ENCODE assay signal across 15 mouse cellular contexts in genomic region chr15:26958980-26959379, GRCm38 (mm10).
"Had no signal": no experiment of that assay in that cellular context is flagged by ENCODE, and none has a peak within 500 bp of the region (broad histone marks: within the 10 kb centered on the region; RNA-seq: fewer than 3 reads in every experiment).

No protein-coding gene starts in this region.

- H3K27me3 ChIP-seq: neural tube, embryonic 12.5 days; neural tube, embryonic 13.5 days; neural tube, embryonic 15.5 days; stomach, embryonic 15.5 days had no signal

- DNase-seq: retina, postnatal 1 day; right cerebral cortex, adult 18-20 months; right cerebral cortex, postnatal 14 days; right cerebral cortex, postnatal 25 days; right cerebral cortex, postnatal 4 days; spleen, adult 18-20 months; thymus, adult 18-20 months; thymus, adult 2 months; thymus, postnatal 14 days; thymus, postnatal 25 days; thymus, postnatal 4 days had no signal
